Mouse (Mus musculus) hindbrain, embryonic 16.5 days (tissue): ENCODE results near the gene Exd2. TPM values are rescaled to one million over a fixed set of nuclear protein-coding genes. Genes with fewer than 3 reads are reported as not detected.

Source experiments
- polyA plus RNA-seq: library from polyadenylated mRNA; unstranded; fragments of >200 nt; fragmentation: Nextera tagmentation; extraction: Ambion mirVana; gene quantifications from 2 replicates; pipeline ENCODE4 v1.2.1, GENCODE M21; 2015

Gene Exd2
- polyA plus RNA-seq, 1 experiment from 2014 or later, result 45.0 TPM

Other genes with a start within 250 kb of the Exd2 start
- gene Actn1, start 202.7 kb upstream of the Exd2 start, polyA plus RNA-seq, result 8.3 and 9.1 TPM in 2 replicates
- gene Dcaf5, start 26.5 kb upstream of the Exd2 start, polyA plus RNA-seq, result 19.4 and 23.6 TPM in 2 replicates
- 34.0 and 35.9 TPM in 2 replicates for gene Galnt16, start 55.2 kb downstream of the Exd2 start, polyA plus RNA-seq
- 23.8 and 26.7 TPM in 2 replicates for gene Slc39a9, start 180.8 kb downstream of the Exd2 start, polyA plus RNA-seq
- 251 and 253 TPM in 2 replicates for gene Erh, start 181.2 kb downstream of the Exd2 start, polyA plus RNA-seq
- 6.8 and 7.0 TPM in 2 replicates for gene Plekhd1, start 229.5 kb downstream of the Exd2 start, polyA plus RNA-seq